Mouse (Mus musculus): Measurements from ENCODE around the gene H2-M10.2. TPM values are rescaled to one million over a fixed set of nuclear protein-coding genes. Genes with fewer than 3 reads are reported as not detected.
"Not testable (repeated sequence)": the region's sequence is repeated elsewhere in the genome, so short reads cannot be mapped to it uniquely, and the experiment has no call there.

Gene H2-M10.2
- polyA plus RNA-seq, 1 experiment: not detected

DNA sequence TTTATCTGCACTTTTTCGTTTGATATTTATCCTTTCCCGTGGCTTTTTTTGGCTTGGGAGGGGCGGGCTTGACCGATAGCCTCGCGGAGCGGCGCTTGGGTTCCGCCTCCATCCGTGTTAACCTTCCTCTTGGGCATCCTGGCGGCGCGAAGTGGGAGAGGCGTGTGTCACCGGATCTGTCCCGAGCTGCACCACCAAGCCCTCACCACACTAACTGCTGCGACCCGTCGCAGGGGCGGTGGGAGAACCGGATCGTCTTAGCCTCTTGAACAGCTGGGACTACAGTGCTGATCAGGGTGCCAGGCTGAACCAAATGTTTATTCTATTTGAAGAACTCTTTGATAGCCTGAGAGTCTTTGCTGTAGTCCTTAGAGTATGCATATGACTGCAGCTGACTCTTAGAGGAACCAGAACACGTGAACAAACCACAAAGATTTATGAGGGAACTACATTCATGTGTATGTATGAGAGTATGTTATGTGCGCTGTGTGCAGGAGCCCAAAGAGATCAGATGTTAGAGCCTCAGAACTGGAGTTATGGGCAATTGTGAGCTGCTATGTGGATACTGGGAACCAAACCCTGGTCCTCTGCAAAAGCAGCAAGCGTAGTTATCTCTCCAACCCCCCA, 33.9 kb downstream of the H2-M10.2 start:
- 9% methylated on average over 25 of the region's 25 CpGs for WGBS
- H3K4me3 ChIP-seq (ENCODE audit: low read depth, low read length): peak overlapping the region; percentile 30; the same call in 1 of the 2 replicates
- no peak for TF ChIP-seq POLR2A (IDR thresholded peaks at IDR 0.05; ENCODE audit: low read depth, low read length)
- no peak for TF ChIP-seq CTCF (IDR thresholded peaks at IDR 0.05; ENCODE audit: extremely low read depth, insufficient read length, insufficient replicate concordance, low read depth, low read length)
- H3K27me3 ChIP-seq (ENCODE audit: control insufficient read depth, insufficient read depth, low read length): peaks cover 9% of the 10 kb centered on the region
- H3K27ac ChIP-seq (ENCODE audit: insufficient read depth, low read depth, low read length): no peak overlapping the region
- H3K36me3 ChIP-seq (ENCODE audit: control insufficient read depth, insufficient read depth, low read length): peaks cover 5% of the 10 kb centered on the region
- H3K4me1 ChIP-seq (ENCODE audit: control insufficient read depth, insufficient read depth, insufficient read length, low read length): peaks cover 10% of the 10 kb centered on the region; the same call in 1 of the 2 replicates

DNA sequence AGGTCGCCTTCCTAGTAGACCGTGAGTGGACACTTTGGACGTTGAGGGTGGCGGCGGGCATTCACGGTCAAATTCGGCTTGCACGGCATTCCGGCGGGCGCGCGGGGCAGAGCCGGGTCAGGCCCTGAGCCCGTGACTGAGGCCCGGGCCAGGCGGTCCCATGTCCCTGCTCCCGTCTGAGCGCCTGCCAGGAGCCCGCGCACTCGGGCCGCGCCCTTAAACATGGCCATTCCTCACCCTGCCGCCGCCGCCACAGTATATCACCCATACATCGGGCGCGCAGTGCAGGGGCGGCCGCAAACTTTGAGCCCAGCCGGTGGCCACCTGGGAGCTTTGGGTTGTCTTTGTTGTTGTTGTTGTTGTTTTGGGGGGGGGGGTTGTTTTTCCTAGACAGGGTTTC, 37.4 kb downstream of the H2-M10.2 start:
- Histone ChIP-seq H3K27me3 (ENCODE audit: control insufficient read depth, insufficient read depth, low read length) (peaks cover 9% of the 10 kb centered on the region), H3K4me3 (ENCODE audit: low read depth, low read length) (peak overlapping the region; percentile 42), H3K27ac (ENCODE audit: insufficient read depth, low read depth, low read length) (no peak overlapping the region), H3K36me3 (ENCODE audit: control insufficient read depth, insufficient read depth, low read length) (no peaks in the 10 kb centered on the region), H3K4me1 (ENCODE audit: control insufficient read depth, insufficient read depth, insufficient read length, low read length) (peaks cover 7% of the 10 kb centered on the region; the same call in 1 of the 2 replicates)
- TF ChIP-seq CTCF (IDR thresholded peaks at IDR 0.05; ENCODE audit: extremely low read depth, insufficient read length, insufficient replicate concordance, low read depth, low read length) (no peak), POLR2A (IDR thresholded peaks at IDR 0.05; ENCODE audit: low read depth, low read length) (no peak)
- 15% methylated on average over 33 of the region's 33 CpGs for WGBS

DNA sequence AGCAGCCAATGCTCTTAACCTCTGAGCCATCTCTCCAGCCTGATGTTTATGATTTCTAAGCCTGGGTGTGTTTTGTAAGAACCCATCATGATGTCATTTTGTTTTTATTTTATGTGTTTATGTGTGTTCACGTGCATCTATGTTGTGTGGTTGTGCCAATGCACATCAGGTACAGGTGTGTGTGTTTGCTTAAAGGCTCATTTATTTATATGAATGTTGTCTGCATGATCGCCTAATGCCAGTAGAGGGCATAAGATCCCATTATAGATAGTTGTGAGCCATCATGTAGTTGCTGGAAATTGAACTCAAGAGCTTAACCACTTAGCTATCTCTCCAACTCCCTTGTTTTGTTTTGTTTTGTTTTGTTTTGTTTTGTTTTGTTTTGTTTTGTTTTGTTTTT, 40.5 kb downstream of the H2-M10.2 start:
- Histone ChIP-seq H3K4me1 (ENCODE audit: control insufficient read depth, insufficient read depth, insufficient read length, low read length) (peaks cover 3% of the 10 kb centered on the region; the same call in 1 of the 2 replicates), H3K4me3 (ENCODE audit: low read depth, low read length) (no peak overlapping the region), H3K27me3 (ENCODE audit: control insufficient read depth, insufficient read depth, low read length) (peaks cover 15% of the 10 kb centered on the region), H3K36me3 (ENCODE audit: control insufficient read depth, insufficient read depth, low read length) (no peaks in the 10 kb centered on the region), H3K27ac (ENCODE audit: insufficient read depth, low read depth, low read length) (no peak overlapping the region)
- no peak for TF ChIP-seq CTCF (IDR thresholded peaks at IDR 0.05; ENCODE audit: extremely low read depth, insufficient read length, insufficient replicate concordance, low read depth, low read length)
- TF ChIP-seq POLR2A (IDR thresholded peaks at IDR 0.05; ENCODE audit: low read depth, low read length): no peak
- WGBS: 61% methylated on average over 2 of the region's 2 CpGs

DNA sequence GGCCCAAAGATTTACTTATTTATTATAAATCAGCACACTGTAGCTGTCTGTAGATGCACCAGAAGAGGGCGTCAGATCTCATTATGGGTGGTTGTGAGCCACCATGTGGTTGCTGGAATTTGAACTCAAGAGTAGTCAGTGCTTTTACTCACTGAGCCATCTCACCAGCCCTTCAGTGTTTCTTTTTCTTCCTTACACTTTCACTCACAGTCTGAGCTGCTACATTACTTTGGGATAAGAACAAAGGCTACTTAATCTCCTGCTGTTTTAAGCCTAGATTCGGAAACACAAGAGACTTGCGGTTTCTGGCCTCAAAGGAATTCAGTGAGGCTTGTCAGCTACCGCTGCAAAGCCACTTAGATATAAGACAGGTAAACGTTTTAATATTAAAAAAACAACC, 42.3 kb downstream of the H2-M10.2 start:
- peaks cover 3% of the 10 kb centered on the region; the same call in 1 of the 2 replicates for H3K4me1 ChIP-seq (ENCODE audit: control insufficient read depth, insufficient read depth, insufficient read length, low read length)
- WGBS: 47% methylated on average over 5 of the region's 5 CpGs
- no peak overlapping the region for H3K27ac ChIP-seq (ENCODE audit: insufficient read depth, low read depth, low read length)
- H3K27me3 ChIP-seq (ENCODE audit: control insufficient read depth, insufficient read depth, low read length): peaks cover 12% of the 10 kb centered on the region
- TF ChIP-seq CTCF (IDR thresholded peaks at IDR 0.05; ENCODE audit: extremely low read depth, insufficient read length, insufficient replicate concordance, low read depth, low read length): no peak
- TF ChIP-seq POLR2A (IDR thresholded peaks at IDR 0.05; ENCODE audit: low read depth, low read length): no peak
- no peaks in the 10 kb centered on the region for H3K36me3 ChIP-seq (ENCODE audit: control insufficient read depth, insufficient read depth, low read length)
- no peak overlapping the region for H3K4me3 ChIP-seq (ENCODE audit: low read depth, low read length)

DNA sequence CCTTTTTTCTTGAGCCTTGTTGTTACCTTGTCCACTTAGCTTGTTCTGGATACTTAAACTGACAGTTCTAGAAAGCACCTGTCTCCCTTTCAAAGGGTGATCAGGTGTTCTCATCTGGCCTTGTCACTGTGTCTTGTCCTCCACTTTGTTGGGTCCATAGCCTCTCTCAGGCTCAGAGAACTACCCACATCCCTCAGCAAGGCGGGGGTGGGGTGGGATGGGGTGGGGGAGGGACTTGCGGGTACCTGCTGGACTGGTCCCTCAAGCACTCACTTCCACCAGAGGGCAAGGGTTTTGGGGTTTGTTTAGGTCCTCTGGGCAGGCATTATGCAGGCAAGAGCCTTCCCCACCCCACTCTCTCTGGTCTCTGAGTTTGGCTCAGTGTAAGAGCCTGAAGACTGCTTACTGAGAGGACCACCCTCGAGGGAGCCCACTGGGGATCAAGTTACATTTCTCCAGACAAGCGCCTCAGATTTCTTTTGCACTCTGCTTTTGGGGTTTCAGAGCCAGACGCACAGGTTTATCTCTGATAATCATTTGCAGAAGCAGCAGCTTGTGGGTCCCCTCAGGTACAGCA, 45.6 kb downstream of the H2-M10.2 start:
- Histone ChIP-seq H3K27me3 (ENCODE audit: control insufficient read depth, insufficient read depth, low read length) (peaks cover 13% of the 10 kb centered on the region), H3K27ac (ENCODE audit: insufficient read depth, low read depth, low read length) (no peak overlapping the region), H3K4me1 (ENCODE audit: control insufficient read depth, insufficient read depth, insufficient read length, low read length) (peaks cover 3% of the 10 kb centered on the region; the same call in 1 of the 2 replicates), H3K4me3 (ENCODE audit: low read depth, low read length) (no peak overlapping the region), H3K36me3 (ENCODE audit: control insufficient read depth, insufficient read depth, low read length) (no peaks in the 10 kb centered on the region)
- 12% methylated on average over 5 of the region's 5 CpGs for WGBS
- no peak for TF ChIP-seq POLR2A (IDR thresholded peaks at IDR 0.05; ENCODE audit: low read depth, low read length)

DNA sequence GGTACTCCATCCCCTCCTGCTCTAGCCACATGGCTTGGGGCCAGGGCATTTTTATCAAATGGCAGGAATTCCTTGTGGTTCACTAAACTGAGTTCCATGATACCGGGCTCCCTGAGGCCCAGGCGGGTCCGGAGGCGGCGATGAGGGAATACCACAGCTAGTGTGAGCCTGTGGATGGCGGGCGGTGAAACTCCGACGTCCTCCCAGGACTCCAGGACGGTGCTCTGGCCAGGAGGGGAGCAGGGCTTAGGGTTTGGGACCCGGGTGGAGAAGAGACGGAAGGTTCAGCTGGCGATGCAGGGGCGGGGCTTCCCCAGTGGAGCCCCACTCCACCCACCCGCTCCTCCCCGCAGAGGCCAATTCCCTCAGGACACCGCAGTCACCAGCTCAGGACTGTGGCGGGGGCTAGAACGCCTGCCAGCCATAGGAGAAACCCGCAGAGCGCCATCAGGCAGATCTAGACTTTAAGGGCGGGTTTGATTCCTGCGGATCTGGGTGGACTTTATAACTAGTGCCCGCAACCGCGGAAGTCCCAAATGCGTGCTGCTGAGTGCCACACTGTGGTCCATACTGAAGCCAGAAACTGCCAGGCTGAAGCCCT, 48.9 kb downstream of the H2-M10.2 start:
- 4% methylated on average over 27 of the region's 27 CpGs for WGBS
- Histone ChIP-seq H3K4me1 (ENCODE audit: control insufficient read depth, insufficient read depth, insufficient read length, low read length) (peaks cover 3% of the 10 kb centered on the region; the same call in 1 of the 2 replicates), H3K36me3 (ENCODE audit: control insufficient read depth, insufficient read depth, low read length) (no peaks in the 10 kb centered on the region), H3K4me3 (ENCODE audit: low read depth, low read length) (peak overlapping the region; percentile 50), H3K27me3 (ENCODE audit: control insufficient read depth, insufficient read depth, low read length) (peaks cover 11% of the 10 kb centered on the region), H3K27ac (ENCODE audit: insufficient read depth, low read depth, low read length) (no peak overlapping the region)
- TF ChIP-seq POLR2A (IDR thresholded peaks at IDR 0.05; ENCODE audit: low read depth, low read length) (no peak), CTCF (IDR thresholded peaks at IDR 0.05; ENCODE audit: extremely low read depth, insufficient read length, insufficient replicate concordance, low read depth, low read length) (no peak)

DNA sequence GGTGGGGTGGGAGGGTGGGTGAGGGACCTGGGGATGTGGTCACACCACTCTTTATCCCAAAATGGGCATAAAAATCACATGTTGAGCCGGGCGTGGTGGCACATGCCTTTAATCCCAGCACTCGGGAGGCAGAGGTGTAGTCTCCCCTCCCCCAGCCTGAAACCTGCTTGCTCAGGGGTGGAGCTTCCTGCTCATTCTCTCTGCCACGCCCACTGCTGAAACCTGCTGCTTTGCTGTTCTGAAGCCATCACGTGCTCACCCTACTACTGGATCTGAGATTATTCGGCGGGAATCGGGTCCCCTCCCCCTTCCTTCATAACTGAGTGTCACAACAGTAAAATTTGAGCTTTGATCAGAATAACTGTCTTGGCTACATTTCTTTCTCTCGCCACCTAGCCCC, 51.0 kb downstream of the H2-M10.2 start:
- H3K27ac ChIP-seq (ENCODE audit: insufficient read depth, low read depth, low read length); H3K4me1 ChIP-seq (ENCODE audit: control insufficient read depth, insufficient read depth, insufficient read length, low read length); H3K27me3 ChIP-seq (ENCODE audit: control insufficient read depth, insufficient read depth, low read length); H3K4me3 ChIP-seq (ENCODE audit: low read depth, low read length); H3K36me3 ChIP-seq (ENCODE audit: control insufficient read depth, insufficient read depth, low read length): not testable (repeated sequence)
- 11% methylated on average over 9 of the region's 9 CpGs for WGBS

Other genes with a start within 250 kb of the H2-M10.2 start
- gene H2-T22, start 243.7 kb downstream of the H2-M10.2 start, polyA plus RNA-seq (2012; rRNA removed): 32.0 and 60.5 TPM in 2 replicates
- gene Gm6034, start 243.5 kb downstream of the H2-M10.2 start, polyA plus RNA-seq (2012; rRNA removed): not detected in 2 replicates
- gene Gm11127, start 228.1 kb downstream of the H2-M10.2 start, polyA plus RNA-seq (2012; rRNA removed): 70.6 and 179 TPM in 2 replicates
- 0.22 and 0.27 TPM in 2 replicates for gene Gm19684, start 164.8 kb downstream of the H2-M10.2 start, polyA plus RNA-seq (2012; rRNA removed)
- gene Gm7030, start 157.1 kb downstream of the H2-M10.2 start, polyA plus RNA-seq (2012; rRNA removed): 12.5 and 88.2 TPM in 2 replicates
- gene Gm8909, start 118.0 kb downstream of the H2-M10.2 start, polyA plus RNA-seq (2012; rRNA removed): 118 and 149 TPM in 2 replicates
- 68.4 and 126 TPM in 2 replicates for gene H2-T3, start 96.2 kb downstream of the H2-M10.2 start, polyA plus RNA-seq (2012; rRNA removed)
- gene Rpp21, start 28.4 kb downstream of the H2-M10.2 start, polyA plus RNA-seq (2012; rRNA removed): 70.7 and 129 TPM in 2 replicates
- gene Trim39, start 14.2 kb downstream of the H2-M10.2 start, polyA plus RNA-seq (2012; rRNA removed): 5.9 and 7.8 TPM in 2 replicates
- gene H2-M10.1, start 39.7 kb upstream of the H2-M10.2 start, polyA plus RNA-seq (2012; rRNA removed): not detected in 2 replicates
- gene H2-M10.3, start 81.9 kb upstream of the H2-M10.2 start, polyA plus RNA-seq (2012; rRNA removed): not detected in 2 replicates
- gene H2-M10.4, start 175.8 kb upstream of the H2-M10.2 start, polyA plus RNA-seq (2012; rRNA removed): not detected in 2 replicates